Mouse (Mus musculus): ENCODE data around the gene 2010111I01Rik.

DNA sequence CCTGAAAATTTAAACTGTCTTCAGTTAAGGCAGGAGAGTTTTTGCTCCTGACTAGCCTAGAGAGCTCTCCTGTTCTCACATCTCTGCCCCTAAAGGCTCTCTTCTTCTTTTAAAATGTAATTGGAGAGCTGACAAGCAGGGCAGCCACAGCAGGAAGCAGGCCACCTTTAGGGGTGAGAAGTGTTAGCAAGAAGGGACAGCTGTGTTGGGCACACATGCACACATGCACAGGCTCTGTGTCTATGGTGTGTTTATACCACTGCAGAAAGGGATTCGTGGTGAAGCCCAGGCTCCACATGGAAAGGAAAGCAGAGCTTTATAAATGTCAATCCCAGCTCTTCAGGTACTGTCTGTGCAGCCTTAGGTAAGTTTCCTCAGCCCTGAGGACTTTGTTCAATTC, 241.7 kb downstream of the 2010111I01Rik start:
- TF ChIP-seq POLR2A (IDR thresholded peaks at IDR 0.05; ENCODE audit: extremely low read depth, insufficient read depth, low read length) = no peak
- no peak for TF ChIP-seq CTCF (IDR thresholded peaks at IDR 0.05; ENCODE audit: extremely low read depth, insufficient read depth, low read length)
